Mouse (Mus musculus) kidney, postnatal 4 days (tissue): ENCODE results near the gene Cd36.

Experiments
- DNase-seq, 2 experiments: peaks; one replicate each; pipeline ENCODE4 v3.0.0; 2021; ENCODE audit warnings: mixed read lengths in 2 of 2

Cd36 gene

GRCm38 (mm10) chr5:17857871-17858270 lies 30.7 kb downstream of the Cd36 start:
- DNase-seq = no peak

- no peak for DNase-seq
These were observed 31.3 kb downstream of the Cd36 start for GRCm38 (mm10) chr5:17857262-17857661.

- no peak for DNase-seq
These were observed 34.3 kb downstream of the Cd36 start for GRCm38 (mm10) chr5:17854127-17854923.

GRCm38 (mm10) chr5:17850582-17850981 lies 38.0 kb downstream of the Cd36 start:
- DNase-seq = no peak

GRCm38 (mm10) chr5:17849582-17849981 lies 39.0 kb downstream of the Cd36 start:
- DNase-seq = no peak

- no peak for DNase-seq
These were observed 39.9 kb downstream of the Cd36 start for GRCm38 (mm10) chr5:17848733-17849132.

- no peak for DNase-seq
These were observed 40.3 kb downstream of the Cd36 start for GRCm38 (mm10) chr5:17848267-17848666.

GRCm38 (mm10) chr5:17843921-17844320 lies 44.7 kb downstream of the Cd36 start:
- DNase-seq = no peak

- DNase-seq = no peak
These were observed 45.3 kb downstream of the Cd36 start for GRCm38 (mm10) chr5:17843316-17843715.

GRCm38 (mm10) chr5:17842111-17842729 lies 46.4 kb downstream of the Cd36 start:
- DNase-seq = no peak

GRCm38 (mm10) chr5:17839549-17839948 lies 49.1 kb downstream of the Cd36 start:
- DNase-seq = no peak

- DNase-seq = no peak
These were observed 52.2 kb downstream of the Cd36 start for GRCm38 (mm10) chr5:17836408-17836807.

GRCm38 (mm10) chr5:17835302-17836097 lies 53.1 kb downstream of the Cd36 start:
- DNase-seq = peak in 1 of 2 experiments; percentile 7

GRCm38 (mm10) chr5:17833797-17834196 lies 54.8 kb downstream of the Cd36 start:
- DNase-seq = no peak

- DNase-seq = no peak
These were observed 58.1 kb downstream of the Cd36 start for GRCm38 (mm10) chr5:17830536-17830935.

- DNase-seq = no peak
These were observed 59.7 kb downstream of the Cd36 start for GRCm38 (mm10) chr5:17828713-17829544.

GRCm38 (mm10) chr5:17821395-17821794 lies 67.2 kb downstream of the Cd36 start:
- no peak for DNase-seq

GRCm38 (mm10) chr5:17820239-17820999 lies 68.2 kb downstream of the Cd36 start:
- DNase-seq = no peak

GRCm38 (mm10) chr5:17816170-17816569 lies 72.4 kb downstream of the Cd36 start:
- no peak for DNase-seq

- DNase-seq = no peak
These were observed 78.3 kb downstream of the Cd36 start for GRCm38 (mm10) chr5:17810336-17810735.

- no peak for DNase-seq
These were observed 81.7 kb downstream of the Cd36 start for GRCm38 (mm10) chr5:17806774-17807377.
